Mouse (Mus musculus): ENCODE results near the gene Igsf9b. TPM values are rescaled to one million over a fixed set of nuclear protein-coding genes. Genes with fewer than 3 reads are reported as not detected.

Igsf9b gene
- polyA plus RNA-seq, 1 experiment from 2014 or later = 0.01 TPM

DNA sequence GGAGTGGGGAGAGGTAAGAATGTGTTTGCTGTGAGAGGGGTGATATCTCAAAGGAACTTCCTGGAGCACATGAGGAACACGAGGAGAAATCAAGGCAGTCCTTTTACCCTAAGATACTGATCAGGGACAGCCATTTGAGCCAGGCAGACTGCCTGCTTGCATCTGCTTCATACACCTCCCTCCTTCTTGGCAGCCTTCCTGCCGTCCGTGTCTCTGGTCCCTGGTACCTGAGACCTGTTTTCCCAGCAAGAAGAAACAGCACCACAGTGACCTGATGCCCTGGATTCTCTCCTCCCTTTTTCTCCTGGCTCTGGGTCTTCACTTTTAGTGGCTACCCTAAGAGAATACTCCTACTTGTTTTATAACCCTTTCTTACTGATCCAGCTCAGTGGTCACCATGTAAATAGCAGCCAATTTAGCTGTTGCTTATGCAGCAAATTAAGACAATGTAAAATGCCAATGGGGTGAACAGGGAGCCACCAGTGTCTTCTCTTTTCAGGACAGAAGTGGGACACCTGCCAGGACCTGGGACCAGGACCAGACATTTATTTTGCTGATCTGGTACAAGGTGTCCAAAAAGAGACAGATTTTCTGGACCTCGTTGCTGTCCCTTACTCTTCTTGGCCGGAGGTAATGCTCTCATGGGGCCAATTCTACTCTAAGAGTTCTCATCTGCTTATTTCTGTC, 21.5 kb upstream of the Igsf9b start:
- DNase-seq (no peak), ATAC-seq (no peak)
- Histone ChIP-seq H3K4me2 (ENCODE audit: low read depth, low read length) (no peak overlapping the region), H3K9me3 (ENCODE audit: low read length) (no peaks in the 10 kb centered on the region), H3K27ac (ENCODE audit: low read depth) (no peak overlapping the region), H3K4me1 (ENCODE audit: insufficient read depth) (no peaks in the 10 kb centered on the region), H3K4me3 (ENCODE audit: low read depth, low read length) (no peak overlapping the region), H3K27me3 (ENCODE audit: insufficient read depth, low read length) (no peaks in the 10 kb centered on the region), H3K36me3 (replicated peaks; ENCODE audit: insufficient read depth, low read length) (no peaks in the 10 kb centered on the region), H3K9ac (replicated peaks) (no peak overlapping the region)
- TF ChIP-seq CTCF (IDR thresholded peaks at IDR 0.05; ENCODE audit: low read depth) = no peak
- no peak for TF ChIP-seq EP300 (IDR thresholded peaks at IDR 0.05; ENCODE audit: low read depth)
- WGBS (ENCODE audit: insufficient replicate concordance) = 40% methylated on average over 5 of the region's 5 CpGs

- Histone ChIP-seq H3K4me1 (ENCODE audit: insufficient read depth) (no peaks in the 10 kb centered on the region), H3K9me3 (ENCODE audit: low read length) (no peaks in the 10 kb centered on the region), H3K36me3 (replicated peaks; ENCODE audit: insufficient read depth, low read length) (no peaks in the 10 kb centered on the region), H3K4me3 (ENCODE audit: low read depth, low read length) (no peak overlapping the region), H3K9ac (replicated peaks) (no peak overlapping the region), H3K27ac (ENCODE audit: low read depth) (no peak overlapping the region), H3K27me3 (ENCODE audit: insufficient read depth, low read length) (no peaks in the 10 kb centered on the region), H3K4me2 (ENCODE audit: low read depth, low read length) (no peak overlapping the region)
- 72% methylated on average over 1 of the region's 1 CpGs for WGBS (ENCODE audit: insufficient replicate concordance)
- TF ChIP-seq EP300 (IDR thresholded peaks at IDR 0.05; ENCODE audit: low read depth) = no peak
- TF ChIP-seq CTCF (IDR thresholded peaks at IDR 0.05; ENCODE audit: low read depth) = no peak
- DNase-seq (no peak), ATAC-seq (no peak)
Measured at GRCm38 (mm10) chr9:27279041-27279440, 20.0 kb upstream of the Igsf9b start.

GRCm38 (mm10) chr9:27280976-27281375, 18.0 kb upstream of the Igsf9b start:
- H3K4me3 ChIP-seq (ENCODE audit: low read depth, low read length) = no peak overlapping the region
- TF ChIP-seq CTCF (IDR thresholded peaks at IDR 0.05; ENCODE audit: low read depth) = no peak
- no peak for TF ChIP-seq EP300 (IDR thresholded peaks at IDR 0.05; ENCODE audit: low read depth)
- no peak for DNase-seq
- WGBS (ENCODE audit: insufficient replicate concordance) = 70% methylated on average over 4 of the region's 4 CpGs
- no peaks in the 10 kb centered on the region for H3K4me1 ChIP-seq (ENCODE audit: insufficient read depth)
- no peak overlapping the region for H3K27ac ChIP-seq (ENCODE audit: low read depth)
- no peaks in the 10 kb centered on the region for H3K36me3 ChIP-seq (replicated peaks; ENCODE audit: insufficient read depth, low read length)
- no peaks in the 10 kb centered on the region for H3K27me3 ChIP-seq (ENCODE audit: insufficient read depth, low read length)
- no peak for ATAC-seq
- no peaks in the 10 kb centered on the region for H3K9me3 ChIP-seq (ENCODE audit: low read length)
- no peak overlapping the region for H3K4me2 ChIP-seq (ENCODE audit: low read depth, low read length)
- no peak overlapping the region for H3K9ac ChIP-seq (replicated peaks)

DNA sequence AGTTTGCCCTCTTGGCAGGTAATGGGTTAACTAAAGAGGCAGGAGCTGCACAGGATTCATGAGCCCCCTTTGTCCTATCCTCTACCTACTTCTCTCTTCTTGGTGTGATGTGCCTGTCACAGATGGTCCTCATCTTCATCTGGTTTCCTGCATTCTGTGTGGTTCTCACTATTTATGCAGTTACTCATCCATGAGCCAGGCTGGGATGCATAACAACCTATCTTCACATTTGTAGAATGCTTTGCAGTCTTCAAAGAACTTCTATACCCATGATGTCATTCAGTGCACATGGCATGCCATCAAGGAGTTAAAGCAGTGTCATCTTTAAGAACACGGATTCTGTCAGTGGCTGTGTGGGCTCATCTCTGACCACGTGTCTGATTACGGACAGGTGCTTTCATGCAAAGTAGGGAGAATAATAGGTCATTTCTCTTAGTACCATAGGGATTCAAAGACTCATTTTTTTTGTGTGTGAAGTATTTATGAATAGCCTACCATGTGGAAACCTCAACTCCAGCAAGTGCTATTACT, 13.2 kb upstream of the Igsf9b start:
- no peaks in the 10 kb centered on the region for H3K9me3 ChIP-seq (ENCODE audit: low read length)
- no peaks in the 10 kb centered on the region for H3K4me1 ChIP-seq (ENCODE audit: insufficient read depth)
- no peaks in the 10 kb centered on the region for H3K27me3 ChIP-seq (ENCODE audit: insufficient read depth, low read length)
- WGBS (ENCODE audit: insufficient replicate concordance) = 63% methylated on average over 3 of the region's 3 CpGs
- no peak for DNase-seq
- H3K27ac ChIP-seq (ENCODE audit: low read depth) = no peak overlapping the region
- no peaks in the 10 kb centered on the region for H3K36me3 ChIP-seq (replicated peaks; ENCODE audit: insufficient read depth, low read length)
- ATAC-seq = no peak
- H3K4me3 ChIP-seq (ENCODE audit: low read depth, low read length) = no peak overlapping the region
- TF ChIP-seq EP300 (IDR thresholded peaks at IDR 0.05; ENCODE audit: low read depth) (no peak), CTCF (IDR thresholded peaks at IDR 0.05; ENCODE audit: low read depth) (no peak)
- no peak overlapping the region for H3K4me2 ChIP-seq (ENCODE audit: low read depth, low read length)
- no peak overlapping the region for H3K9ac ChIP-seq (replicated peaks)

GRCm38 (mm10) chr9:27286296-27286695, 12.7 kb upstream of the Igsf9b start:
- ATAC-seq (no peak), DNase-seq (no peak)
- no peak for TF ChIP-seq EP300 (IDR thresholded peaks at IDR 0.05; ENCODE audit: low read depth)
- TF ChIP-seq CTCF (IDR thresholded peaks at IDR 0.05; ENCODE audit: low read depth) = no peak
- H3K9ac ChIP-seq (replicated peaks) = no peak overlapping the region
- no peaks in the 10 kb centered on the region for H3K27me3 ChIP-seq (ENCODE audit: insufficient read depth, low read length)
- no peak overlapping the region for H3K27ac ChIP-seq (ENCODE audit: low read depth)
- no peaks in the 10 kb centered on the region for H3K36me3 ChIP-seq (replicated peaks; ENCODE audit: insufficient read depth, low read length)
- WGBS (ENCODE audit: insufficient replicate concordance) = 75% methylated on average over 4 of the region's 4 CpGs
- no peaks in the 10 kb centered on the region for H3K4me1 ChIP-seq (ENCODE audit: insufficient read depth)
- no peaks in the 10 kb centered on the region for H3K9me3 ChIP-seq (ENCODE audit: low read length)
- H3K4me2 ChIP-seq (ENCODE audit: low read depth, low read length) = no peak overlapping the region
- no peak overlapping the region for H3K4me3 ChIP-seq (ENCODE audit: low read depth, low read length)

DNA sequence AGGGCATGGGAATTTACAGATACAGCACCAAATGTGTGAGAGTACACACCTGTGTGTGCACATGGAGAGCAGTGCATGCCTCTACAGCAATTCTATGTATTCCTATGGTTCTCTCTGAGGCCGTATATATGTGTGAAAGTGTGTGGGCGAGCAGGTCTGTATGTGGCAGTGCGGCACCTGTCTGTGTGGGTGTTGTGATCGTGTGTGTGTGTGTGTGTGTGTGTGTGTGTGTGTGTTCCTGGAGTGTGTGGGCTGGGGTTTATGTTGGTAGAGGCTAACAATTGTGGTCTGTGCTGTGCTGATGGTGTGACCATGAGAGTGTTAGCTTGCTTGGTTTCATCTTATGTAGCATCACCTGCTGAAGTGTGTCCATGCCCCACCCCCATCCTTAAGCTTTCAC, 12.1 kb upstream of the Igsf9b start:
- ATAC-seq (no peak), DNase-seq (no peak)
- WGBS (ENCODE audit: insufficient replicate concordance) = 77% methylated on average over 4 of the region's 4 CpGs

More for the DNA sequence above, 12.1 kb upstream of the Igsf9b start:
- H3K4me3 ChIP-seq (ENCODE audit: low read depth, low read length) = no peak overlapping the region
- no peak for TF ChIP-seq EP300 (IDR thresholded peaks at IDR 0.05; ENCODE audit: low read depth)
- no peak for TF ChIP-seq CTCF (IDR thresholded peaks at IDR 0.05; ENCODE audit: low read depth)
- H3K27me3 ChIP-seq (ENCODE audit: insufficient read depth, low read length) = no peaks in the 10 kb centered on the region
- H3K36me3 ChIP-seq (replicated peaks; ENCODE audit: insufficient read depth, low read length) = no peaks in the 10 kb centered on the region
- no peaks in the 10 kb centered on the region for H3K4me1 ChIP-seq (ENCODE audit: insufficient read depth)
- no peak overlapping the region for H3K27ac ChIP-seq (ENCODE audit: low read depth)
- H3K4me2 ChIP-seq (ENCODE audit: low read depth, low read length) = no peak overlapping the region
- no peaks in the 10 kb centered on the region for H3K9me3 ChIP-seq (ENCODE audit: low read length)
- no peak overlapping the region for H3K9ac ChIP-seq (replicated peaks)

All from liver, postnatal 0 days (tissue).